Mouse (Mus musculus) liver (tissue): ENCODE measurements around the gene Idh1.

ENCODE experiments used
- DNase-seq: peaks from one replicate; pipeline ENCODE4 v3.0.0-alpha.2; 2020; ENCODE audit warnings: mixed read lengths

Gene Idh1

GRCm38 (mm10) chr1:65112031-65112806 is 74.1 kb downstream of the Idh1 start:
- peak; percentile 80 for DNase-seq

- DNase-seq, result no peak
Observed at GRCm38 (mm10) chr1:65109756-65110435, 76.4 kb downstream of the Idh1 start.

- no peak for DNase-seq
Observed at GRCm38 (mm10) chr1:65109196-65109595, 77.1 kb downstream of the Idh1 start.
